Comparison of ENCODE assay signal across 8 mouse cellular contexts in genomic region chr7:99139841-99140491, GRCm38 (mm10). TPM values are rescaled to one million over a fixed set of nuclear protein-coding genes. Genes with fewer than 3 reads are reported as not detected.
DNase-seq lines count a peak whose midpoint lies in the region; ATAC-seq and TF ChIP-seq lines count a peak whose summit lies in the region.

No protein-coding gene starts in this region.

- peak overlapping the region; percentile 93 for H3K4me3 ChIP-seq in ES-Bruce4 (ENCODE audit: low read depth, low read length)
- peak overlapping the region; percentile 90 for H3K4me3 ChIP-seq in embryonic fibroblast, embryonic 13.5 days (ENCODE audit: insufficient read depth, low read length)
- peak overlapping the region; percentile 92 for H3K4me3 ChIP-seq in midbrain, embryonic 15.5 days

- no peaks in the 10 kb centered on the region for H3K4me1 ChIP-seq in ES-Bruce4 (ENCODE audit: control insufficient read depth, insufficient read depth, low read length)
- peaks cover 10% of the 10 kb centered on the region for H3K4me1 ChIP-seq in embryonic fibroblast, embryonic 13.5 days (ENCODE audit: control insufficient read depth, insufficient read depth, low read length)
- H3K4me1 ChIP-seq in midbrain, embryonic 15.5 days = peaks cover 25% of the 10 kb centered on the region

- WGBS in midbrain, embryonic 15.5 days = 1% methylated on average over 13 of the region's 13 CpGs

- TF ChIP-seq POLR2A in ES-Bruce4 (IDR thresholded peaks at IDR 0.05; ENCODE audit: insufficient read depth, low read length) = no peak
- TF ChIP-seq POLR2A in embryonic fibroblast, embryonic 13.5 days (IDR thresholded peaks at IDR 0.05; ENCODE audit: low read depth, low read length) = no peak

- no peaks in the 10 kb centered on the region for H3K9me3 ChIP-seq in ES-Bruce4 (replicated peaks; ENCODE audit: control insufficient read depth, insufficient read depth, low read length, poor library complexity, severe bottlenecking)
- H3K9me3 ChIP-seq in midbrain, embryonic 15.5 days = no peaks in the 10 kb centered on the region

- peak; percentile 0; the same call in 1 of the 2 replicates for ATAC-seq in frontal cortex, adult (ENCODE audit: low TSS enrichment)
- no peak for ATAC-seq in midbrain, embryonic 15.5 days (replicated peaks)
- no peak for ATAC-seq in activated CD4-positive, CD25-positive, alpha-beta regulatory T cell, adult 4 months

- H3K4me2 ChIP-seq in midbrain, embryonic 15.5 days = peak overlapping the region; percentile 66

- no peak overlapping the region for H3K27ac ChIP-seq in ES-Bruce4 (ENCODE audit: insufficient read depth, low read length)
- H3K27ac ChIP-seq in embryonic fibroblast, embryonic 13.5 days (ENCODE audit: insufficient read depth, low read length) = peak overlapping the region; percentile 68
- H3K27ac ChIP-seq in midbrain, embryonic 15.5 days = peak overlapping the region; percentile 93; the same call in 1 of the 2 replicates

- TF ChIP-seq EP300 in ES-Bruce4 (IDR thresholded peaks at IDR 0.05; ENCODE audit: insufficient read depth, low read depth, low read length) = no peak

- no peak for DNase-seq in frontal cortex, postnatal 25 days (ENCODE audit: low spot score in 2 of 2)
- DNase-seq in kidney, postnatal 10 days = peak; percentile 51
- no peak for DNase-seq in right cerebral cortex, postnatal 14 days

- H3K36me3 ChIP-seq in ES-Bruce4 (ENCODE audit: control insufficient read depth, insufficient read depth, low read length, poor library complexity, severe bottlenecking) = no peaks in the 10 kb centered on the region
- no peaks in the 10 kb centered on the region for H3K36me3 ChIP-seq in midbrain, embryonic 15.5 days (replicated peaks)

- H3K27me3 ChIP-seq in ES-Bruce4 (ENCODE audit: control insufficient read depth, insufficient read depth, low read length, poor library complexity, severe bottlenecking) = no peaks in the 10 kb centered on the region
- H3K27me3 ChIP-seq in midbrain, embryonic 15.5 days (replicated peaks) = no peaks in the 10 kb centered on the region

- no peak for TF ChIP-seq CTCF in ES-Bruce4 (IDR thresholded peaks at IDR 0.05; ENCODE audit: low read depth, low read length)
- no peak for TF ChIP-seq CTCF in embryonic fibroblast, embryonic 13.5 days (IDR thresholded peaks at IDR 0.05; ENCODE audit: borderline replicate concordance, insufficient read depth, low read length)

- peak overlapping the region; percentile 81 for H3K9ac ChIP-seq in ES-Bruce4 (ENCODE audit: low read depth, poor library complexity, severe bottlenecking)
- H3K9ac ChIP-seq in midbrain, embryonic 15.5 days = peak overlapping the region; percentile 81

RNA-seq across cellular contexts. Expression of gene Uvrag, which starts 1.0 kb away (rescaled TPM):
- 16.1 and 16.9 TPM in 2 replicates for polyA plus RNA-seq in ES-Bruce4 (2011; ENCODE audit: insufficient read depth, insufficient read length, low read depth, missing spikeins)
- 40.2 and 40.8 TPM in 2 replicates for polyA plus RNA-seq in embryonic fibroblast, embryonic 13.5 days (2011; ENCODE audit: insufficient read length, low read depth, missing spikeins)
- 16.8 and 18.2 TPM in 2 replicates for polyA plus RNA-seq in midbrain, embryonic 15.5 days (2015; fragmentation: Nextera tagmentation; extraction: Ambion mirVana)
- 1 to 10 TPM; 6.7 to 8.9 TPM for polyA plus RNA-seq in activated CD4-positive, CD25-positive, alpha-beta regulatory T cell, adult 4 months (2017; shearing (Covaris generic))

RNA-seq across cellular contexts. Expression of gene Dgat2, which starts 42.6 kb away (rescaled TPM):
- polyA plus RNA-seq in ES-Bruce4 (2011; ENCODE audit: insufficient read depth, insufficient read length, low read depth, missing spikeins) = 1.6 and 2.1 TPM in 2 replicates
- polyA plus RNA-seq in embryonic fibroblast, embryonic 13.5 days (2011; ENCODE audit: insufficient read length, low read depth, missing spikeins) = 2.9 and 4.7 TPM in 2 replicates
- 21.4 and 22.0 TPM in 2 replicates for polyA plus RNA-seq in midbrain, embryonic 15.5 days (2015; fragmentation: Nextera tagmentation; extraction: Ambion mirVana)
- 1 to 10 TPM; 1.0 to 1.3 TPM for polyA plus RNA-seq in activated CD4-positive, CD25-positive, alpha-beta regulatory T cell, adult 4 months (2017; shearing (Covaris generic))
